Mouse (Mus musculus) lung, adult 2 months (tissue): ENCODE results near the gene C1qtnf6.

Experiments
- CTCF ChIP-seq: fragments of 200-500 bp; IDR thresholded peaks from 2 replicates; pipeline ENCODE4 v1.5.1; 2011; ENCODE audit warnings: mild to moderate bottlenecking, low read length, control low read depth; ENCODE audit not compliant: insufficient read depth
- POLR2A ChIP-seq: fragments of 200-500 bp; IDR thresholded peaks from 2 replicates; pipeline ENCODE4 v1.6.1; 2011; ENCODE audit warnings: low read depth, mild to moderate bottlenecking, control low read depth, low read length, borderline replicate concordance; ENCODE audit errors: extremely low read depth

GRCm38 (mm10) chr15:78514393-78515146, 16.6 kb downstream of the C1qtnf6 start:
- TF ChIP-seq POLR2A (no peak), CTCF (peak; percentile 94)
